Mouse (Mus musculus) layer of hippocampus, adult 9-11 months (tissue): ENCODE data around the gene Disp1.

Experiments
- DNase-seq: peaks from one replicate; pipeline ENCODE4 v3.0.0; 2022

Disp1 gene

DNA sequence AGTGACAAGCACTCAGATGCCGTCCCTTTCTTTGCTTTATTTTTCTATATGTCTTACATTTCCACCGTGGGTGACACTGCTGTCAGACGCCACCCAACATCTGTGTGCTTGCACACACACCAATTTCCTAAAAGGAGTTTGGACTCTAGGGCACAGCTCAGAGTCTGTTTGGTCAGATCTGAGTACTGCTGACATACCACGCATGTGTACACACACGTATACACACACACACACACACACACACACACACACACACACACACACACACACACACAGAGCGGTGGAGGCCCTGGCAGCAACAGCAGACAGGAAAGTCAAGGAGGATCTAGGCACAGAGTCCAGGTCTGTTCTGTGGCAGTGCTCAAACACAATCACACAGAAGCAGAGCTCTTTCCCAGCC lies 61.1 kb downstream of the Disp1 start:
- DNase-seq = no peak

DNA sequence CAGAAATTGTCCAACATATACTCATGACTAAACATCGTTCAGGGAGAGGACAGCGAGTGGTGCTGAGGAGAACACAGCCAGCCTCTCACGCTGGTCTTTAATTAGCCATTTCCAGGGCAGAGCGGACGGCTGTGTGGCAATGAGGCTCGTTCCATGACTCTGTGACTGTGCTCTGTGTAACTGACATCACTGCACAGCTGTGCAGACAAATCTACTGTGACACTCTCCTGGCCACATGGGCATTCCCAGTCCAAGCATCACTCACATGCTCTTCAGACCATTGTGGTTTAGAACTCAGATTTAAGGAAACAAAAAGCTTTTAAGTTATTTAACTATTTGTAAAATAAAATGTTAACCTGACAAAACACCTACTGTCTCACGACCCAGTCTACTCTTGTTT lies 62.1 kb downstream of the Disp1 start:
- DNase-seq = no peak

DNA sequence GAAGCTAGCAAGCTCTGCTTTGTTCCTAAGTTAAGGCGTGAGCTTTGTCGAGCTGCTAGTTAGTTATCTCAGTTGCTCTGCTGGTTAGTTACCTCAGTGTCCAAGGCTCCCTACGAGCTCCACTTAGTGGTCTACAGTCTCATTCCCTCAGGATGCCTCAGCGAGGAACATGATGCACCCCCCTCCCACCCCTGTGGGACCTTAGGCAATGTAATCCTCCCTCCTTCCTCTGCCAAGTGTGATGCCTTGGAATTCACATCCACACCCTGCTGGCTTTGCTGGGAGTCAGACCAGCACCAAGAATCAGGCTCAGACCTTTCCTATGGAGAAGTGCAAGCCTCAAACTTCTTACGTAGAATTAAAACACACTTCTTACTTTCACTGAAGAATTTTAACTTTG lies 65.7 kb downstream of the Disp1 start:
- no peak for DNase-seq

DNA sequence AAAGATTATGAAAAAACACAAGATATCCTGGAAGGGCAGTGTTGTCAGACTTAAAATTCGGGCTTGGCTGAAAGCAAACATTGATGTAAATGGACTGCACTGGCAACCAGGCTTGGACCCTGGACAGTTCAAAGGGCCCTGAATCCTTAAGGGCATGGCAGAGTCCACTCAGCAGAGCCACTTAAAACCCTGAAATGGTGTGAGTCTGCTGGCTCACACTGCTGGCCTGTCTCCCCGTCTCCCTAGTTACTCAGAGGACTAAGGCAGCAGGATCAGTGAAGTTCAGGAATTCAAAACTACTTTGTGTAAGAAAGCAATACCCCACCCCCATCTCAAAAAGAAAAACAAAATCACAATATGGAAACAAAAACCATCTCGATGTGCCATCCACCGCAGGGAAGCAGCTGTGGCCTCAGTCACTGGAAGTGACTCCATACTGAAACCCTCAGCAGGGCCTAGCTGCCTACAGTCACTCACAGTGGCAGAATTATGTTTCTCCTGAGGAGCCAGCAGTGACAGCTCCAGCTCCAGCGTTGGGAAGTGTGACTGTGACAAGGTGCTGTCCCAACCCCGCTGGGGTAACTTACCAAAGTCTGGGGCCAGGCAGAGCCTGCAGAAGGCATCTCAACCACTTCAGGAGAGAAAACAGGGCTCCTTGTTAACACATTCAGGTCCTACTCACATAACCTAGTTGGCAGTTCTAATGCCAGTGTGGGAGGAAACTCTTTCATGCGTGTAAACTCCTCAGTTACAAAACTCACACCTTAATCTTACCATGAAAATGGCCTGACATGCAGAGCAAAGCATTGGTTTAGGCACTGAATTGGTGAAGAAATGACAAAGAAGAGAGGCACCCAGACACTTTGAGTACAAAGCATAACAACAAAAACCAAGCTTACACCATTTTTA lies 66.8 kb downstream of the Disp1 start:
- no peak for DNase-seq

DNA sequence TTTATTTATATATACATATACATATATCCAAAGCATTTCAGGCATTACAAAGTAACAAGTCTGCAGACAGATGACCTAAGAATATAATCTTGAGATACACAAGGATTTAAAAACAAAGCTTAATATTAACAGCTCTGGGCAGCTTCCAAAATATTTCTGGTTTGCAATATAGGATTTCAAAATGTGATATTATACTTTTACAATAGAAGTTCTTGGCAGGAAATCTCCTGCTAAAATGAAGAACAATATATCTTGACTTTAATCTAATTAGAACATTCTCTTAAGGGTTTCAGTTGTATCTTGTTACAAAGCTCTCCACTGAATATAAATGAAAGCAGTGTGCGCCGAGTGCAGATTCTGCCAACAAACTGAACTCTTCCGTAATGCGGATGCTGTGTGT lies 68.0 kb downstream of the Disp1 start:
- no peak for DNase-seq

DNA sequence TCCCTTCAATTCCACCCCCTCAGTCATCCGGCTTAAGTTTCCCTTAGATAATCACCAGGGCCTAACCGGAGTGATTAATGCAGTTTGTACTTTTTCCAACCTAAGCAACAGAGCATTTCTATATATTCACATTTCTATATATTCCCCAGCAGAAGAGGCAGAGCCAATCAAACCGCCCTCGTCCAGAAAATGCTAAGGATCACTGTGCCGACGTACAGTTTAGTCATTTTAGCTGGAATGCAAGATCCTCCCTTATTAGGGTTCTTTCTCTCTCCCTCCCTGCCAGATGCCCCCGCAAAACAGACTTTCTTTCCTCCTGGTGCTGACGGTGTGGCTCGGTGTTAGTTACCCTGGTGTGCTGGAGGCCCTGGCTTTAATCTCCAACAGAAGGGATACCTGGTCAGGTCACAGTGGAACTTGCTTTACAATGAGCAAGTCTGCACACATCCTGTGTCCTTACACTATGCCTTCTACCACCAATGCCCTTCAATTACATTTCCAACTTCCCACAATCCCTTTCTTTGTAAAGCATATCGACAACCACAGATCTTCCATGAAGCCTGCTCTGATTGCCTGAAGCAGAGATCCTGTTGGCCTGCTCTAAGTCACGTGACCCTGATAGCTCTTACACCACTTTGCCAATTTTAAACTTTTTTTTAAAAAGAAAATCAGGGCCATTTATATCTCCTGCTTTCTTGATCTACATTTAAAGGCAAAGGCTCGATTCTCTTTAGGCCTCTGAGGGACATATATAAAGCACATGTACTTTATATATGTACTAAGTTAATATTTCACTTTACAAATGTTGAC lies 69.6 kb downstream of the Disp1 start:
- DNase-seq = no peak

DNA sequence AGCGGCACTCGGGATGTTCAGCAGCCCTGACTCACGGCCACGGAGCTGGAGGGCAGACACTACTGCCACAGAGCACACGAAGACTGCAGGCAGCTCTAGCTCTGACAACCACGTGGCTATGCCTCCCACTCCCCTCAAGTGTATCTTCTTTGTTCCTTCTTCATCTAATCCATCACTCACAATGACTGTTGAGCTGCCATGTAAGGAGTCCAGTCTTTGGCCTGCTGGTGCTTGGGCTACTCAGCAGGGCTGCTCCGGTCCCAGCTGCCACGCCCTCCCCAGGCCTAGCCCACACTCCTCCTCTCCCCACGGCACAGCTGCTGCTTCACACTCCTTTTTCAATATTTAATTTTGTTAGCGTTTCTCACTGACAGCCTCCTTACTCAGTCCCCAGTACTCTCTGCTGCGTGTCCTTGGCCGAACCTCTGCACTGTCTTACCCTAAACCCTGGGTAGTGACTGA lies 70.9 kb downstream of the Disp1 start:
- no peak for DNase-seq

DNA sequence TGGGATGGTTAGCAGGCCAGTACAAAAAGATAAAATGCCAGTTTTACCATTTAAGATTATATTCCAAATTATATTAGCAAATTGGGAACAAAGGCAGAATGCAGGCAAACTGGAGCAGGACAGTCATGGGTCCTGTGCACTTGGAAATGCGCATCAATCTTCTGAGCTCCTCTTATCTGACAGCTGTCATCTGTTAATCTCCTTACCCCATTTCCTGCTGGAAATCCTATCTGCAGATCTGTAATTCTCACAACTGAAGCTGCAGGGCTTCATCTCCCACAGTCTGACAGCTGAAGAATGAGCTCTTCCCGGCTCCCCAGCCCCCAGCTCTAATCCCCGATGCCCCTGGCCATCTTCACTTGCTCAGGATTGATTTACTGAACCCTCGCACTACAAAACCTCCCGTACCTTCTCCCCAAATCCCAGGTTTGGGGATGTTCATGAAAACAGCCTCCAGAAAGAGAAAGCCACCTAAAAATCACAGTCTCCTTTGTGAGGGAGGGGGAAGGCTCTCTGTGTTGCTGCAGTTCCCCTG lies 71.7 kb downstream of the Disp1 start:
- no peak for DNase-seq

DNA sequence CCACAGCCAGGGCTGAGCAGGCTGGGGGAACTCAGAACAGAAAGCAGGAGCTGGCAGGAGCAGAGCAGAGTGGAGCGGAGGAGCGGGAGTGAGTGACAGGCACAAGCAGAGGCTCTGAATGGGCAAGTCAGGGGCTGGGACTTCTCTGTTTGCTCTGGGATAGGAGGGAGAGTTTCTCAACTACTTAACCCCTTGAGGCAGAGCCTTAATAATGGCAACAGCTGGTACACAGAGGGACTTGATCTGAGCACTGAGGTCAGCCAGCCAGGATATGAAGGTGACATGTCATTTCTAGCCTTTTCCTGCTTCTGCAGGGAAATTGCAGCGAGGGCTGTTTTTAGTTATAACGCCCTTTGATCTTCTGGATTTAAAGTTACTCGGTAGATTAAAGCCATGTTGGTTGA lies 73.9 kb downstream of the Disp1 start:
- no peak for DNase-seq

DNA sequence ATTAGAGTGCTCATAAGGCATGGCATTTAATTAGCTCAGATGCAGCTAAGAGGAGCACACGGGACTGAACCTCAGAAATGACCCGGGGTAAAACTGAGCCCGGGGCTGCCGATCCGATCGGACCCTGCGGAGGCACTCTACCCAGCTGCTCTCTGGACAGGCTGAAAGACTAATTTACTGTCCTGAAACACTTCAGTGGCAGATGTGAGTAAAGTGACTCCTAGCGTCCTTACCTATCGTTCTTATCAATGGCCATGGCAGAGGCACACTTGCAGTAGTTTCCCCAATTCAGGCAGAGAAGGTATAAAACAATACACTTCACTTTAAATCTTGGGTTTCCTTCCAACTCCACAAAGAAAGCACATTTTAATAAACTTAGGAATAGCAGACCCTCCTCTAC lies 74.5 kb downstream of the Disp1 start:
- DNase-seq = no peak

DNA sequence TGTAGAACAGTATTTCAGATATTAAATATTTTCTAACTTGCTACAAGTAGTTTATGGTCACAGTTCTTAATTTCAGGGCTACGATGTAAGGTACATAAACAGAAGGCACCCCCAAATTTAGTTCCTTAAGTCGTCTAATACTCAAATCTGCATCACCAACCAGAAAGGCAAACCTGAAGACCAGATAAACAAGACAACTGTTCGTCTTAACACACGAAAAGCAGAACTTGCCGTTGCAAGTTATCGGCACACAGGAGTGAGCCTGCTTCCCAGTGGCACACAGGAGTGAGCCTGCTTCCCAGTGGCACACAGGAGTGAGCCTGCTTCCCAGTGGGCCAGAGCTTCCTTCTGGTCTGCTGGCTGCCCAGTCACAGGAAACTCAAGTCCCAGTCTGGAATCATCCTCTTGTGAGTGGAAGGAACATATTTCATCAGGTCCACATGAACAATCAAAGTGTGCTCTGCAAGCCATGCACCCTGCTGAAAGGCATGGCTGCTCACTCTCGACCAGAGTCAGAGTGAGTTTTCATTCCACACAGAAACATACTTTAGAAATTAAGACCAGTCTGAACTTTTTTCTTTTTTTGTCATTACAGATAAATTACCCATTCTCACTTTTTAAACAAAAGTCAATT lies 75.1 kb downstream of the Disp1 start:
- no peak for DNase-seq

DNA sequence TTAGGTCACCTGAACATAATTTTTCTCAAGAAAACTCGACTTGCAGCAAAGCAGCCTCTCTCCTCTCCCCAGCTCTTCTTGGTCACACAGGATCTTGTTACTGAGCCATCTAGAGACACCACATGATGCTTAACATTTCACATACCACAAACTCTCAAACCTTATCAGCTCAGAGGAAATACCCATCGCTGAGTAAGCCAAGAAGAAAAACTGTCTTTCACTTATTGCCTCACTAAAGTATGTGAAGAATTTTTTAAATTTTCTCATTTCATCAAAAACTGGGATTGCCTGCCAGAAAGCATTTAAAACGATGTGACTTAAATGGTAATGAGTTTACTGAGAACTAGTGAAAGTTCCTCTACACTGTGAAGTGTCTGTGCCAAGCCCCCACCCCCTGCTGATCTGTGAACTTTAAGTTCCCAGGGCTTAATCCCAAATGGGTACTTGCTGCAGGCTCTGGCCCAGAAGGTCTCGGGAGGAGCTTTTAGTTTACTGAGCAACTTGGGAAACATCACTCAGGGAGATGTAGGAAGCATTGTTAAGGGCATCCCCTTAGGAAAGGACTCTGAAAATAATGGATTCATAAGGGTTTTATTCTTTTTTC lies 76.6 kb downstream of the Disp1 start:
- no peak for DNase-seq

DNA sequence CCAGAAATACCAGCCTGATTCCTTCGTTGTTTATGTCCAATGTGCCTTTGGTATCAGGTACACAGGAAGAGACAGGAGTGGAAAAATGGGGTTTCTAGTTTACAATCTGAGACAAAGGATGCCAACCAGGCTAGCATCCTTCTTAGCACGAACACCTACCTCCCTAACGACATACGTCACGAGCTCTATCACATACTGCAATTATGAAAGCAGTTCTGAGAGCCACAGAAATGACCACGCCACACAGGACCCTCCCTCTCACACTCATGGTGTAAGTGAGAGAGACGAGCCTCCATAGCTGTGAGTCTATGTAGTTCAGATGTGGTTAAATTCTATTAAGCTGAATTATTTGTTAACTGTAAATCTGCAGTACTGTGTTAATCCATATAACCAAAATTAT lies 78.1 kb downstream of the Disp1 start:
- no peak for DNase-seq

DNA sequence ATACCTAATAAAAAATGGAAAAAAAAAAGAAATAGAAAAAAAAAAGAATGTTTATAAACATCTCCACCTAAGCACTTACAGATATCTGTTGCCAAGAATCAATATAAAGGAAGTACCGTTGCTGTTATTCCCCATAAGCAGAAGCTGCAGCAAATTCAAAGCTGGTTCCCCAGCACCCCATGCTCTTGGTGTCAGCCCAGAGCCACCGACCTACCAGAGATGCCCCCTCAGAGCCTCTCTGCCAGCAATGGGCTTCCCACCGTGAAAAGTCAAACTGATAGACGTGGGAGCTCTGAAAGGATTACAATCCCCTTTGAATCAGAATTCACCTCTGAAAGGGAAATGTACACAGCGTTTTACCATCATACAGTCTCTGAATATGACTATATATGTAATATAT lies 78.8 kb downstream of the Disp1 start:
- no peak for DNase-seq

DNA sequence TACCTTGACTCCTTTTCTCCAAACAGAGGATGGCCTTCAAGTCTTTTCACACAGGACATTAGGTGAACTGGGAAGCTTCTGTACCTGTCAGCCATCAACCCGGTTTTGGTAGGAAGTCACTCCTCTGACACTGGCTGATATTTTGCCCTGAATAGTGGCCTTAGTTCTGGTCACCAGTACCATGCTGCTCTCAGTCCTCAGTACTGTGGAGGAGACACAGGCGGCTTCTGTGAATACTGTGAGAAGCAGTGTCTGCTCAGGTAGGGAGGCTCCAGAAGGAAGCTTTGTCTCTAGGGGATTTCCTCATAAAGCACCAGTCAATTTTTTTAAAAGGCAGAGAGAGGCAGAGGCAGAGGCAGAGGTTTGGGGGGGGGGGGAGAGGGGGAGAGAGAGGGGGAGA lies 80.0 kb downstream of the Disp1 start:
- DNase-seq = no peak

DNA sequence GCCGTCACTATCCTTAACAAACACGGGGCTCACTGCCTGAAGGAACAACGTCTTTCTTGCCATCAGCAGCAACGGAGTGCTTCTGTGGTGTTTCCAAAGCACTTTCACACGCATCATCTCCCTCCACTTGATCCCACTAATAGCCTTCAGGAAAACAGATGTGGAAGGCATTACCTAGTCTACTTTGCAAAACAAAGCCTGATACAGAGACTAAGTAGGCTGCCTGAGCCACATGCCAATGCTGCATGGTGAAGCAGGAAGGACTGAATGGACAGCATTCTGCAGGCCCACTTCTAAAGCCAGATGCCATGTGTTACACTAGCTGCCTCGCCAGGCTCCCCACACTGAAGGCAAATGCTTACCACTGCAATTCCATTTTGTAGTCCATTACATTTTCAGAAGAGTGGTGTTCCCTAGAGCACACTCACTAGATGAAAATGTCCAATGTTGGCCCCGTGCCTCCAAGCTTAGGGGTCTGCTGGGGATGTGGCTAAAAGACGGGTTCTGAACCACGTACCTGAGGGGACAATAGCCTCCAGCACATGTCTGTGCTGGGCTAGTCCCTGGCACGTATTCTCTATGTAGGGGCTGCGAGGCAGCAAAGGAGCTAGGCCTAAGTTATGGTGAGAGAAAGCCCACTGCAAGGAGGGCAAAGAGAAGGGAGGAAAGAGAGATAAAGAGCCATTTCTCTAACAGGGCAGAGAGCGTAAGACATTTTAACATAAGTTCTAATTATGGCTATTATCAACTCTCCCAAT lies 80.6 kb downstream of the Disp1 start:
- no peak for DNase-seq

DNA sequence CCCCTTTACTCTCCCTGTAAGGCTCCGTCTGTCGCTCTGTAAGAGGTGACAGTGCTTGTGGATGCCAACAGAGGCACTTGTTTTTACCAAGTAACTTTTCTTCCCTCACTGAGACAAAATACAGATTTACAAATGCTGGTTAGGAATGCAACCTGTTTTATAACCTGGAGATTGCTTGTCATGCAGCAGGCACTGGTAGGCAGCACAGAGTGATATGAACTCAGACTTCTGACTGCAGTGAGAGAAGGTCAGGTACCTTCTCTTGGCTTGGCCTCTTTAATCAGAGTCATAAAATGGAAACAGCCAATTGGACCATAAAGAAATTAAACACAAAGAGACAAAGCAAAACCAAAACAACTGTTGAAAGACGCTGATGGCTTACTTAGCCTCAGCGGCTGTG lies 83.2 kb downstream of the Disp1 start:
- DNase-seq = no peak

DNA sequence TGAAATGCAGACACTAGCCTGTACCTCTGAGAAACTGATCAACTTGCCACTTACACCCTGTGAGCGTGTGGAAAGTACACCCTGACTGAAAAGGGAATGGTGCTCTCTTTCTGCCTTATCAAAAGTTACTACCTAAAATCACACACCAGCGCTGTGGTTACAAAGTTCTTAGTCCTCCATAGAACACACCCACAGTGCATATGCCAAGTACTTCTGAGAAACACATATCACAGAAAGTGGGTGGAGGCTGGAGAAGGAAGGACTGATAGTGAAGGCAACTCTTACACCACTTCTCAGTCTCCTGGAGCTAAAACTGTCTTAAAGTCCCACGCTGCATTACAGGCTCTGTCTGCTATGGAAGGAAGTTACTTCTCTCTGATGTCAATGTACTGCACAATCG lies 86.9 kb downstream of the Disp1 start:
- DNase-seq = no peak

DNA sequence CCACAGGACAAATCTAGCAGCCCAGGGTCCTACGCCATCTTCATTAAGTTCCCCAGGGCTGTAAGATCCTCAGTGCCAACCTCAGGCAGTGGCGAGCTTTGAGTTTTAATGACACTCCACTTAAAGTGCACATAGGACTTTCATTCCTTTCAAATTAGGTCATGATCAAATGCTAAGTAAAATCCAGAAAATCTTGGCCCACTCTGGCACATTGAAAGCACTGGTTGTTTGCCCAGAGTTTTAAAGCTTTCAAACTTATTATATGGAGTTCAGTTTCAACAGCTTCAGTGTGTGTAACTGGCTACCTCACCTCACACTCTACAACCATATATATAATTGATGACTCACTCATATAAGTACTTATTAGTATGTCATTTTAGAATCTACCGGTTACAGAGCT lies 87.9 kb downstream of the Disp1 start:
- no peak for DNase-seq

DNA sequence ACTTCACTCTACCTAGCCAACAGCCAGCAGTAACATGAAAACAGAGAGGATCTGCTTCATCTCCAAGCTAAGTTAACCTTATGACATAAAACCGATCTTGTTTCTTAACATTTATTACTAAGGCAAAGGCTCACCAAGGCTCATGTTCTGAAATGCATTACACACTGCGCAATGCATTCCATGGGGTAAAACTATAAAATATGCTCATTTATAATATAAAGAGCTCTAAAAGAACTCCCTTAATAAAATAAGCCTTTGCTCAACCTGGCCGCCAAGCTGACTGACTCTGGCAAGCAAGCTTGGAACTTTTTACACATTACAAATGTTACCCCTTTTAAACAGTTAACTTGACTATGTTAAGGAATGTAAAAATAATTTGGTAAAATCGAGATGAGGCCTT lies 94.1 kb downstream of the Disp1 start:
- no peak for DNase-seq

DNA sequence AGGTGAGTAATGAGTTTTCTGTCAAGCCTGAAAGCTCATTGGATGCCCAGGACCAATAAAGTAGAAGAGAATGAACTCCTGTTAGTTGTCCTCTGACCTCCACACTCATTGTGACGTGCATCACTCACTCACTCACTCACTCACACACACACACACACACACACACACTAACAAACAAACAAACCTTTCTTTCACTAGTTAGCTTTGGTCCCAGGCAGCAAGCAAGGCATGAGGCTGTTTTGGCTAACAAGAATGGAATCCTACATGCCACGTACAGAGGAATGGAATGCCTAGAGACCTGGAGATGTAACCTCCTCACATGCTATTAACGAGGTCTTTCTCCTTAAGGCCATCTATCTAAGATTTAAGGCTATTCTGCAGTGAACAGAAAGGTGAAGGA lies 97.6 kb downstream of the Disp1 start:
- DNase-seq = no peak

DNA sequence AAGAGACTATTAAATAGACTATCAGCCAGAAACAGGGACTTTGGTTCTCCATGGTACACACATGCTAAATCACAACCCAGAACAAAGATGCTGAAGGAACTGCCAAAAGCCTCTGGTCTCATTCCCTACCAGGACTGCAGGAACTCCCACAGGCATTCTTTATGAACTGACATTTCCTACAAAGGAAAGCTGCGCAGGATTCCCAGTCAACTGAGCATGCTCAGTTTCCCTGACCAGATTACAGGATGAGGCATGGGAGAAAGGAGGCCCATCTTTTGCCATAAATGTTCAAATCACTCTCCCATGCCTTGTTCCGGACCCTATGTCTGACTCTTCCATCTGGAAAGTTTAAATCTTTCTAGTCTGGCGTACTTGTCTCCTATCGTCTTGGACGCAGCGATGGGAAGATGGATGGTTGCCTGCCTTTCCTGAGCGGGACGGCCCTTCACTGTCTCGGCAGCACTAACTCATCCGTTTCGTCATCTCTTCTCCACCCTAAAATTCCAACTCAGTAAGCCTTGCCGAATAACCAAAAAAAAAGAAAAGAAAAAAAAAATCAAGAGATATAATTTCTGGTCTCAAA lies 100.9 kb downstream of the Disp1 start:
- DNase-seq = no peak
